Mouse (Mus musculus) heart, postnatal 0 days (tissue): ENCODE measurements around the gene Xrcc6. TPM values are rescaled to one million over a fixed set of nuclear protein-coding genes. Genes with fewer than 3 reads are reported as not detected.

ENCODE experiments used
- ATAC-seq: fragments of 200-750 bp; cut with Nextera tagmentation; 2 replicates; pipeline ENCODE4 v1.8.0; 2017; ENCODE audit warnings: low read depth, moderate number of reproducible peaks, moderate library complexity; ENCODE audit not compliant: insufficient read depth
- DNase-seq: peaks from one replicate; pipeline ENCODE4 v3.0.0-alpha.2; 2016; ENCODE audit warnings: low spot score
- H3K27ac ChIP-seq: fragments of 300-500 bp; sonication (generic); 2 replicates; pipeline ENCODE4 v1.5.1; 2014; ENCODE audit warnings: low read depth, mild to moderate bottlenecking
- H3K27me3 ChIP-seq: fragments of 300-500 bp; sonication (generic); 2 replicates; pipeline ENCODE4 v1.6.1; 2014; ENCODE audit warnings: low read length, mixed read lengths; ENCODE audit not compliant: control insufficient read depth, insufficient read depth
- H3K36me3 ChIP-seq: fragments of 300-500 bp; sonication (generic); replicated peaks from 2 replicates; pipeline ENCODE4 v1.6.1; 2014; ENCODE audit warnings: low read length, mixed read lengths; ENCODE audit not compliant: control insufficient read depth, insufficient read depth
- H3K4me1 ChIP-seq: fragments of 300-500 bp; sonication (generic); 2 replicates; pipeline ENCODE4 v1.6.1; 2014; ENCODE audit warnings: antibody characterized with exemption; ENCODE audit not compliant: control insufficient read depth, insufficient read depth
- H3K4me2 ChIP-seq: fragments of 300-500 bp; sonication (generic); 2 replicates; pipeline ENCODE4 v1.6.1; 2014; ENCODE audit warnings: low read depth, mild to moderate bottlenecking, low read length, moderate library complexity
- H3K4me3 ChIP-seq: fragments of 300-500 bp; sonication (generic); 2 replicates; pipeline ENCODE4 v1.5.1; 2014; ENCODE audit warnings: low read depth, low read length
- H3K9ac ChIP-seq: fragments of 300-500 bp; sonication (generic); replicated peaks from 2 replicates; pipeline ENCODE4 v1.6.1; 2014; ENCODE audit warnings: low read depth, low read length, mixed read lengths
- H3K9me3 ChIP-seq: fragments of 300-500 bp; sonication (generic); replicated peaks from 2 replicates; pipeline ENCODE4 v1.6.1; 2016; ENCODE audit warnings: low read length; ENCODE audit not compliant: control insufficient read depth
- CTCF ChIP-seq: IDR thresholded peaks from 2 replicates; pipeline ENCODE4 v1.5.1; 2016; ENCODE audit warnings: antibody characterized with exemption, control low read depth, low read depth
- EP300 ChIP-seq: IDR thresholded peaks from 2 replicates; pipeline ENCODE4 v1.6.1; 2016; ENCODE audit warnings: antibody characterized with exemption, low read depth
- WGBS: fragments of 180-500 bp; shearing (Covaris S2); extraction: QIAGEN DNeasy Blood & Tissue Kit; methylation state at CpG from one replicate; pipeline ENCODE4 v1.1.7; 2014; 5-methylcytosine and 5-hydroxymethylcytosine counted together
- polyA plus RNA-seq: library from polyadenylated mRNA; unstranded; fragments of >200 nt; fragmentation: Nextera tagmentation; extraction: Ambion mirVana; gene quantifications from 2 replicates; pipeline ENCODE4 v1.2.1, GENCODE M21; 2015
- total RNA-seq: library from RNA; depleted of rRNA; stranded (reverse); fragments of >200 nt; gene quantifications from 2 replicates; pipeline ENCODE4 v1.2.3, GENCODE M21; 2014; ENCODE audit warnings: low replicate concordance

The Xrcc6 gene
- total and polyA plus RNA-seq, 2 experiments from 2014 or later: 36.8 to 37.2 TPM

DNA sequence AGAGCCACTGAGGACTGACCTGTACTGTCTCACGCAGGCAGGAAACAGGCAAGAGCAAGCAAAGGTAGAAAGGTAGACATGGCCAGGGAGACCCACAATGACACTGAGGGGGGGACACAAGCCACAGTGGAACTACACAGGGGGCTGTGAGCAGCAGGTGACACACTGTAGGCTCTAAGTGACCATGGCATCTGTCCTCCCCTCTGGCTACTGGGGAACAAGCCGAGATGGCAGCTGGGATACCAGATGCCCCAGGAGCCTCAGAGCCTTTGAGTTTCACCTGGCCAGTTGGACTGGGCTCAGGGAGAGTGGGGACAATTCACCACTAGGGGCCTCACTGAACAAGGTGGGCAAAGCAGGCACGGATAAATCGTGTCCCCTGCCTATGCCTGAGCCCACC, 35.3 kb upstream of the Xrcc6 start:
- no peak overlapping the region for H3K9ac ChIP-seq
- TF ChIP-seq EP300: no peak
- no peak for TF ChIP-seq CTCF
- ATAC-seq: no peak
- no peak overlapping the region for H3K27ac ChIP-seq
- H3K9me3 ChIP-seq: no peaks in the 10 kb centered on the region
- peaks cover 11% of the 10 kb centered on the region for H3K36me3 ChIP-seq
- no peak overlapping the region for H3K4me3 ChIP-seq
- no peaks in the 10 kb centered on the region for H3K4me1 ChIP-seq
- no peaks in the 10 kb centered on the region for H3K27me3 ChIP-seq
- 77% methylated on average over 4 of the region's 4 CpGs for WGBS
- DNase-seq: no peak
- H3K4me2 ChIP-seq: no peak overlapping the region

GRCm38 (mm10) chr15:81954151-81954583, 33.5 kb upstream of the Xrcc6 start:
- peaks cover 11% of the 10 kb centered on the region for H3K36me3 ChIP-seq
- H3K9me3 ChIP-seq: no peaks in the 10 kb centered on the region
- H3K27ac ChIP-seq: no peak overlapping the region
- 91% methylated on average over 9 of the region's 9 CpGs for WGBS
- no peak overlapping the region for H3K9ac ChIP-seq
- no peak overlapping the region for H3K4me3 ChIP-seq
- no peak for TF ChIP-seq EP300
- TF ChIP-seq CTCF: no peak
- no peak for ATAC-seq
- H3K4me2 ChIP-seq: no peak overlapping the region
- DNase-seq: no peak
- H3K4me1 ChIP-seq: no peaks in the 10 kb centered on the region
- no peaks in the 10 kb centered on the region for H3K27me3 ChIP-seq

DNA sequence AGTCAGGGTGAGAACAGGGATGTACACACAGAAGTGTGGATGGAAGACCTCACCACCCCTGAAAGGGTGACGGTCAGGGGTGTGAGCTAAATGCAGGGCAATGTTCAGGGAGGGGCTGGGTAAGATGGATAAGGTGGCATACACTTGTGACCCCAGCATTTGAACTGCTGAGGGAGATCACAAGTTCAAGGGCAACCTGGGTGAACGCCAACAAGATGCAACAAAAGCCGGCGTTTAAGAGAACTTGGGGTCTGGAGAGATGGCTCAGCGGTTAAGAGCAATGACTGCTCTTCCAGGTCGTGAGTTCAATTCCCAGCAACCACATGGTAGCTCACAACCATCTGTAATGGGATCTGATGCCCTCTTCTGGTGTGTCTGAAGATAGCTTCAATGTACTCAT, 32.9 kb upstream of the Xrcc6 start:
- TF ChIP-seq CTCF (no peak), EP300 (no peak)
- Histone ChIP-seq H3K4me2 (no peak overlapping the region), H3K36me3 (peaks cover 11% of the 10 kb centered on the region), H3K9ac (no peak overlapping the region), H3K27me3 (no peaks in the 10 kb centered on the region), H3K4me1 (no peaks in the 10 kb centered on the region), H3K9me3 (no peaks in the 10 kb centered on the region), H3K27ac (no peak overlapping the region), H3K4me3 (no peak overlapping the region)
- WGBS: 91% methylated on average over 6 of the region's 6 CpGs
- DNase-seq (no peak), ATAC-seq (no peak)

DNA sequence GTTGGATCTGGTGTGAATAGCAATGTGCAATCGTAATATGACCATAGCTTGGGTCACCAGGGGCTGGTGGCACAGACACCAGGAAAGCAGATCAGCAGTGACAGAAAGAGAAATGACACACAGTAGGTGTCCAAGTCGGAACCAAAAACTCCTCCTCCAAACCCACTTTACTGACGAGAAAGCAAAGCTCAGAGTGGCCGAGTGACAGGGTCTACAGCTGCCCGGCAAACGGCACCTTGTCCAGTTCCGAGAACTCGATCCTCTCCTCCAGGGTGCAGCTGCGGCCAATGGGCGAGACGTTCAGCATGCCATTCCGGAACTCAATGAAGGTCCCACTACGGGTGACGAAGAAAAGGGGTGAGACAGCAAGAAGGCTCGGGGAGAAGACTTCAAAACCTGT, 32.2 kb upstream of the Xrcc6 start:
- Histone ChIP-seq H3K9ac (no peak overlapping the region), H3K4me3 (no peak overlapping the region), H3K36me3 (peaks cover 11% of the 10 kb centered on the region), H3K4me1 (0 out of 2 replicates have a peak, but pooled peaks cover 3% of the 10 kb centered on the region), H3K9me3 (no peaks in the 10 kb centered on the region), H3K27me3 (no peaks in the 10 kb centered on the region), H3K4me2 (no peak overlapping the region), H3K27ac (no peak overlapping the region)
- no peak for ATAC-seq
- DNase-seq: no peak
- TF ChIP-seq EP300 (no peak), CTCF (no peak)
- WGBS: 94% methylated on average over 15 of the region's 15 CpGs

DNA sequence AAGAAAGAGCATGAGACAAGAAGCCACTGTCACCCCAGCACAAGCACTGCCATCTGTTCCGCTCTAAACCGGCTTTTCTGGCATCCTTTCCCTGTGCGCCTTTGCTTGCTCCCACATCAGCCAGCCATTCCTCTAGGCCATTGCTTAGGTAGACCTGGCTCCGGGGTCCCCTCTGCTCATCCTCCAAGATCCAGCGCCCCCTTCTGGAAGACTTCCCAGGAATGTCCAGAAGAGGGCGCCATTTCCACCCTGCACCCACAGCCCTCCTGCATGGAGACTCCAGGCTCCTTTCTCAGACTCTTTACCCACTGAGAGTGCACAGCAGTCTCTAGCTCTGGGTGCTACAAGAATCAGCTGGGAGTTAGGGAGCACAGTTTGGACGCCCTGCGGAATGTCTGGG, 31.2 kb upstream of the Xrcc6 start:
- no peaks in the 10 kb centered on the region for H3K9me3 ChIP-seq
- no peak overlapping the region for H3K4me3 ChIP-seq
- 66% methylated on average over 8 of the region's 8 CpGs for WGBS
- no peak overlapping the region for H3K9ac ChIP-seq
- ATAC-seq (no peak), DNase-seq (no peak)
- no peaks in the 10 kb centered on the region for H3K27me3 ChIP-seq
- H3K27ac ChIP-seq: no peak overlapping the region
- H3K4me1 ChIP-seq: 0 out of 2 replicates have a peak, but pooled peaks cover 4% of the 10 kb centered on the region
- peaks cover 11% of the 10 kb centered on the region for H3K36me3 ChIP-seq
- TF ChIP-seq CTCF: peak; percentile 70
- TF ChIP-seq EP300: no peak
- no peak overlapping the region for H3K4me2 ChIP-seq

DNA sequence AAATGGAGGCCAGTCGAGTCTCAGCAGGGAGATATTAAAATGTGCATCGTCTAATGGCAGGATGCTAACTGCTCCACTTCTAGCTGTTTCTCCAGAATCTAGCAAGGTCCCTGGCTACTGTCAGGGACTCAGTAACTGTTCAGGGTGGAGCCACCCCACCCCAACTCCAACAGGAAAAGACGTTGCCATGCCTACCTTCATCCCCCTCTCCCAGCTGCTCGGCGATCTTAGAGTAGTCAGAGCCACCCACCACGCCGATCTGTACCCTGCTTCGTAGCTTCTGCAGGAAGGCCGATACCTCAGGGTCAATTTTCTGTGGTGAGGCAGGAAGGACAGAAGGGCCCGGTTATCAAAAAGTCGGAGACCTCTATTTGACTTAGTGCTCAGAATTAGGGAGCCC, 30.0 kb upstream of the Xrcc6 start:
- no peaks in the 10 kb centered on the region for H3K9me3 ChIP-seq
- no peaks in the 10 kb centered on the region for H3K27me3 ChIP-seq
- 0 out of 2 replicates have a peak, but pooled peaks cover 4% of the 10 kb centered on the region for H3K4me1 ChIP-seq
- WGBS: 81% methylated on average over 11 of the region's 11 CpGs
- no peak overlapping the region for H3K4me3 ChIP-seq
- peaks cover 11% of the 10 kb centered on the region for H3K36me3 ChIP-seq
- ATAC-seq: no peak
- no peak overlapping the region for H3K4me2 ChIP-seq
- TF ChIP-seq CTCF: no peak
- TF ChIP-seq EP300: no peak
- no peak overlapping the region for H3K9ac ChIP-seq
- H3K27ac ChIP-seq: no peak overlapping the region
- no peak for DNase-seq
